Mouse (Mus musculus) liver, embryonic 16.5 days (tissue): Measurements from ENCODE around the gene Bcap29. TPM values are rescaled to one million over a fixed set of nuclear protein-coding genes. Genes with fewer than 3 reads are reported as not detected.

Source experiments
- ATAC-seq: fragments of 200-750 bp; cut with Nextera tagmentation; 2 replicates; pipeline ENCODE4 v1.8.0; 2017; ENCODE audit warnings: low read depth, mild to moderate bottlenecking, moderate number of reproducible peaks, moderate library complexity
- H3K27ac ChIP-seq: fragments of 300-500 bp; sonication (generic); 2 replicates; pipeline ENCODE4 v1.5.1; 2014; ENCODE audit warnings: mild to moderate bottlenecking, low read length
- H3K27me3 ChIP-seq: fragments of 300-500 bp; sonication (generic); 2 replicates; pipeline ENCODE4 v1.6.1; 2014; ENCODE audit warnings: low read depth, low read length, mixed read lengths; ENCODE audit not compliant: control insufficient read depth, insufficient read depth
- H3K36me3 ChIP-seq: fragments of 300-500 bp; sonication (generic); 2 replicates; pipeline ENCODE4 v1.6.1; 2014; ENCODE audit warnings: mild to moderate bottlenecking; ENCODE audit not compliant: control insufficient read depth, insufficient read depth
- H3K4me1 ChIP-seq: fragments of 300-500 bp; sonication (generic); 2 replicates; pipeline ENCODE4 v1.6.1; 2014; ENCODE audit warnings: low read depth, low read length, mixed read lengths; ENCODE audit not compliant: control insufficient read depth
- H3K4me2 ChIP-seq: fragments of 300-500 bp; sonication (generic); 2 replicates; pipeline ENCODE4 v1.6.1; 2014; ENCODE audit warnings: low read depth, low read length, mixed read lengths
- H3K4me3 ChIP-seq: fragments of 300-500 bp; sonication (generic); 2 replicates; pipeline ENCODE4 v1.5.1; 2014; ENCODE audit warnings: low read depth, mild to moderate bottlenecking, low read length
- H3K9ac ChIP-seq: fragments of 300-500 bp; sonication (generic); 2 replicates; pipeline ENCODE4 v1.6.1; 2014; ENCODE audit warnings: low read depth, low read length
- H3K9me3 ChIP-seq: fragments of 300-500 bp; sonication (generic); replicated peaks from 2 replicates; pipeline ENCODE4 v1.6.1; 2016; ENCODE audit warnings: low read length; ENCODE audit not compliant: control insufficient read depth
- WGBS: fragments of 180-500 bp; shearing (Covaris S2); extraction: QIAGEN DNeasy Blood & Tissue Kit; methylation state at CpG from one replicate; pipeline ENCODE4 v1.1.7; 2014; ENCODE audit not compliant: insufficient replicate concordance; 5-methylcytosine and 5-hydroxymethylcytosine counted together
- polyA plus RNA-seq: library from polyadenylated mRNA; unstranded; fragments of >200 nt; fragmentation: Nextera tagmentation; extraction: Ambion mirVana; gene quantifications from 2 replicates; pipeline ENCODE4 v1.2.1, GENCODE M21; 2015

Gene Bcap29
- polyA plus RNA-seq, 1 experiment from 2014 or later = 18.3 TPM

GRCm38 (mm10) chr12:31560712-31561111 lies 73.7 kb downstream of the Bcap29 start:
- no peak overlapping the region for H3K4me2 ChIP-seq
- H3K27me3 ChIP-seq = peaks cover 42% of the 10 kb centered on the region
- no peaks in the 10 kb centered on the region for H3K36me3 ChIP-seq
- H3K4me3 ChIP-seq = no peak overlapping the region
- no peak for ATAC-seq
- 61% methylated on average over 5 of the region's 5 CpGs for WGBS
- no peak overlapping the region for H3K27ac ChIP-seq
- H3K9me3 ChIP-seq = no peaks in the 10 kb centered on the region
- no peak overlapping the region for H3K9ac ChIP-seq
- H3K4me1 ChIP-seq = no peaks in the 10 kb centered on the region; the same call in 1 of the 2 replicates

- no peak overlapping the region for H3K4me2 ChIP-seq
- no peak for ATAC-seq
Measured at GRCm38 (mm10) chr12:31560002-31560401, 74.5 kb downstream of the Bcap29 start.

GRCm38 (mm10) chr12:31554371-31554770 lies 80.1 kb downstream of the Bcap29 start:
- Histone ChIP-seq H3K9me3 (no peaks in the 10 kb centered on the region), H3K9ac (no peak overlapping the region), H3K4me2 (no peak overlapping the region), H3K27ac (no peak overlapping the region), H3K27me3 (peaks cover 26% of the 10 kb centered on the region), H3K36me3 (no peaks in the 10 kb centered on the region), H3K4me1 (no peaks in the 10 kb centered on the region; the same call in 1 of the 2 replicates), H3K4me3 (no peak overlapping the region)
- WGBS = 57% methylated on average over 1 of the region's 1 CpGs
- no peak for ATAC-seq

More at GRCm38 (mm10) chr12:31560002-31560401, 74.5 kb downstream of the Bcap29 start:
- Histone ChIP-seq H3K9me3 (no peaks in the 10 kb centered on the region), H3K4me1 (no peaks in the 10 kb centered on the region; the same call in 1 of the 2 replicates), H3K36me3 (no peaks in the 10 kb centered on the region), H3K27me3 (peaks cover 43% of the 10 kb centered on the region), H3K4me3 (no peak overlapping the region), H3K9ac (no peak overlapping the region), H3K27ac (no peak overlapping the region)
- 19% methylated on average over 5 of the region's 5 CpGs for WGBS

- no peaks in the 10 kb centered on the region for H3K9me3 ChIP-seq
- H3K4me2 ChIP-seq = no peak overlapping the region
- H3K36me3 ChIP-seq = no peaks in the 10 kb centered on the region
- ATAC-seq = no peak
- peaks cover 7% of the 10 kb centered on the region for H3K27me3 ChIP-seq
- WGBS = 30% methylated on average over 1 of the region's 1 CpGs
- H3K27ac ChIP-seq = no peak overlapping the region
- H3K4me1 ChIP-seq = no peaks in the 10 kb centered on the region
- H3K4me3 ChIP-seq = no peak overlapping the region
- no peak overlapping the region for H3K9ac ChIP-seq
Measured at GRCm38 (mm10) chr12:31551252-31551651, 83.2 kb downstream of the Bcap29 start.

GRCm38 (mm10) chr12:31546061-31546460 lies 88.4 kb downstream of the Bcap29 start:
- 19% methylated on average over 1 of the region's 1 CpGs for WGBS
- Histone ChIP-seq H3K4me2 (no peak overlapping the region), H3K9me3 (no peaks in the 10 kb centered on the region), H3K36me3 (no peaks in the 10 kb centered on the region), H3K27ac (no peak overlapping the region), H3K9ac (no peak overlapping the region), H3K4me3 (no peak overlapping the region), H3K4me1 (no peaks in the 10 kb centered on the region), H3K27me3 (no peaks in the 10 kb centered on the region; the same call in 1 of the 2 replicates)
- no peak for ATAC-seq

GRCm38 (mm10) chr12:31545219-31545618 lies 89.2 kb downstream of the Bcap29 start:
- no peak overlapping the region for H3K9ac ChIP-seq
- no peaks in the 10 kb centered on the region for H3K4me1 ChIP-seq
- 36% methylated on average over 2 of the region's 2 CpGs for WGBS
- H3K4me2 ChIP-seq = no peak overlapping the region
- no peak for ATAC-seq
- no peaks in the 10 kb centered on the region for H3K36me3 ChIP-seq
- H3K4me3 ChIP-seq = no peak overlapping the region
- H3K9me3 ChIP-seq = no peaks in the 10 kb centered on the region
- H3K27ac ChIP-seq = no peak overlapping the region
- no peaks in the 10 kb centered on the region; the same call in 1 of the 2 replicates for H3K27me3 ChIP-seq

- no peaks in the 10 kb centered on the region for H3K36me3 ChIP-seq
- 45% methylated on average over 5 of the region's 5 CpGs for whole genome bisulfite sequencing
Measured at GRCm38 (mm10) chr12:31541541-31541940, 92.9 kb downstream of the Bcap29 start.

More at GRCm38 (mm10) chr12:31541541-31541940, 92.9 kb downstream of the Bcap29 start:
- no peak for ATAC-seq
- Histone ChIP-seq H3K9ac (no peak overlapping the region), H3K9me3 (no peaks in the 10 kb centered on the region), H3K4me3 (no peak overlapping the region), H3K27ac (no peak overlapping the region), H3K27me3 (no peaks in the 10 kb centered on the region), H3K4me1 (no peaks in the 10 kb centered on the region), H3K4me2 (no peak overlapping the region)

Other genes with a start within 250 kb of the Bcap29 start
- 0.07 and 0.45 TPM in 2 replicates for gene Slc26a3, start 243.8 kb downstream of the Bcap29 start, polyA plus RNA-seq
- 3.6 and 4.7 TPM in 2 replicates for gene Cbll1, start 135.0 kb downstream of the Bcap29 start, polyA plus RNA-seq
- 0.04 TPM in 2 replicates for gene Slc26a4, start 74.7 kb downstream of the Bcap29 start, polyA plus RNA-seq
- gene Dus4l, start 20.2 kb upstream of the Bcap29 start, polyA plus RNA-seq = 2.4 and 2.6 TPM in 2 replicates
- 7.6 and 7.7 TPM in 2 replicates for gene Cog5, start 20.2 kb upstream of the Bcap29 start, polyA plus RNA-seq
- gene Gpr22, start 79.3 kb upstream of the Bcap29 start, polyA plus RNA-seq = 0.09 and 0.12 TPM in 2 replicates